Mouse (Mus musculus) heart, embryonic 13.5 days (tissue): ENCODE measurements around the gene Atraid. TPM values are rescaled to one million over a fixed set of nuclear protein-coding genes. Genes with fewer than 3 reads are reported as not detected.

Experiments used
- ATAC-seq: fragments of 200-750 bp; cut with Nextera tagmentation; 2 replicates; pipeline ENCODE4 v1.8.0; 2017; ENCODE audit warnings: moderate TSS enrichment; ENCODE audit not compliant: insufficient number of reproducible peaks, low FRiP score, low TSS enrichment; ENCODE audit errors: extremely low read depth
- H3K27ac ChIP-seq: fragments of 300-500 bp; sonication (generic); replicated peaks from 2 replicates; pipeline ENCODE4 v1.5.1; 2015; ENCODE audit warnings: moderate library complexity, mild to moderate bottlenecking, inconsistent platforms
- H3K27me3 ChIP-seq: fragments of 300-500 bp; sonication (generic); replicated peaks from 2 replicates; pipeline ENCODE4 v1.6.1; 2015; ENCODE audit warnings: mild to moderate bottlenecking, inconsistent platforms
- H3K36me3 ChIP-seq: fragments of 300-500 bp; sonication (generic); 2 replicates; pipeline ENCODE4 v1.6.1; 2015; ENCODE audit warnings: mild to moderate bottlenecking, inconsistent platforms
- H3K4me1 ChIP-seq: fragments of 300-500 bp; sonication (generic); 2 replicates; pipeline ENCODE4 v1.6.1; 2015; ENCODE audit warnings: inconsistent platforms
- H3K4me2 ChIP-seq: fragments of 300-500 bp; sonication (generic); 2 replicates; pipeline ENCODE4 v1.6.1; 2015; ENCODE audit warnings: inconsistent platforms, mild to moderate bottlenecking, moderate library complexity
- H3K4me3 ChIP-seq: fragments of 300-500 bp; sonication (generic); 2 replicates; pipeline ENCODE4 v1.5.1; 2015; ENCODE audit warnings: moderate library complexity, mild to moderate bottlenecking, inconsistent platforms
- H3K9ac ChIP-seq: fragments of 300-500 bp; sonication (generic); 2 replicates; pipeline ENCODE4 v1.6.1; 2015; ENCODE audit warnings: inconsistent platforms, mild to moderate bottlenecking, moderate library complexity
- H3K9me3 ChIP-seq: fragments of 300-500 bp; sonication (generic); 2 replicates; pipeline ENCODE4 v1.6.1; 2016; ENCODE audit warnings: inconsistent platforms
- WGBS: fragments of 180-500 bp; shearing (Covaris S2); methylation state at CpG from one replicate; pipeline ENCODE4 v1.1.7; 2015; ENCODE audit warnings: mixed read lengths; 5-methylcytosine and 5-hydroxymethylcytosine counted together
- polyA plus RNA-seq: library from polyadenylated mRNA; unstranded; fragments of >200 nt; fragmentation: Nextera tagmentation; extraction: Ambion mirVana; gene quantifications from 2 replicates; pipeline ENCODE4 v1.2.1, GENCODE M21; 2015

Gene Atraid
- polyA plus RNA-seq, 1 experiment from 2014 or later: 119 TPM

GRCm38 (mm10) chr5:31054261-31055215 lies 6.4 kb downstream of the Atraid start, which contains the start of gene Cad:
Cad (plus strand) TSS chr5:31054780.
- Histone ChIP-seq H3K9ac (peak within 1 kb of the TSS; percentile 91), H3K27me3 (no peaks in the 10 kb centered on the region), H3K36me3 (peaks cover 47% of the 10 kb centered on the region), H3K4me1 (peaks cover 21% of the 10 kb centered on the region), H3K4me2 (peak within 1 kb of the TSS; percentile 94), H3K27ac (peak within 1 kb of the TSS; percentile 76), H3K4me3 (peak within 1 kb of the TSS; percentile 67), H3K9me3 (no peaks in the 10 kb centered on the region)
- peak; percentile 93 for ATAC-seq
- WGBS: under 1% methylated on average over 64 of the region's 64 CpGs

- Histone ChIP-seq H3K4me1 (peaks cover 16% of the 10 kb centered on the region), H3K9ac (peak overlapping the region; percentile 91)
- ATAC-seq: no peak
These were observed 7.4 kb downstream of the Atraid start for GRCm38 (mm10) chr5:31055216-31056140.

GRCm38 (mm10) chr5:31069810-31070209 lies 21.7 kb downstream of the Atraid start:
- H3K4me3 ChIP-seq: no peak overlapping the region
- 86% methylated on average over 3 of the region's 3 CpGs for WGBS
- H3K27ac ChIP-seq: no peak overlapping the region
- peaks cover 98% of the 10 kb centered on the region for H3K36me3 ChIP-seq
- no peak overlapping the region for H3K4me2 ChIP-seq
- no peak overlapping the region for H3K9ac ChIP-seq
- H3K4me1 ChIP-seq: no peaks in the 10 kb centered on the region
- H3K27me3 ChIP-seq: no peaks in the 10 kb centered on the region
- H3K9me3 ChIP-seq: no peaks in the 10 kb centered on the region
- no peak for ATAC-seq

More at GRCm38 (mm10) chr5:31055216-31056140, 7.4 kb downstream of the Atraid start:
- peak overlapping the region; percentile 67 for H3K4me3 ChIP-seq
- peaks cover 56% of the 10 kb centered on the region for H3K36me3 ChIP-seq
- WGBS: 26% methylated on average over 19 of the region's 19 CpGs
- peak overlapping the region; percentile 76 for H3K27ac ChIP-seq
- no peaks in the 10 kb centered on the region for H3K27me3 ChIP-seq
- no peaks in the 10 kb centered on the region for H3K9me3 ChIP-seq
- peak overlapping the region; percentile 94 for H3K4me2 ChIP-seq

GRCm38 (mm10) chr5:31071059-31071458 lies 22.9 kb downstream of the Atraid start:
- no peak overlapping the region for H3K27ac ChIP-seq
- peaks cover 100% of the 10 kb centered on the region for H3K36me3 ChIP-seq
- H3K4me2 ChIP-seq: no peak overlapping the region
- H3K9ac ChIP-seq: no peak overlapping the region
- H3K9me3 ChIP-seq: no peaks in the 10 kb centered on the region
- no peaks in the 10 kb centered on the region for H3K4me1 ChIP-seq
- ATAC-seq: no peak
- no peak overlapping the region for H3K4me3 ChIP-seq
- H3K27me3 ChIP-seq: no peaks in the 10 kb centered on the region
- 83% methylated on average over 2 of the region's 2 CpGs for WGBS

- no peak for ATAC-seq
- 89% methylated on average over 11 of the region's 11 CpGs for WGBS
These were observed 23.7 kb downstream of the Atraid start for GRCm38 (mm10) chr5:31071821-31072220.

GRCm38 (mm10) chr5:31073176-31073575 lies 25.1 kb downstream of the Atraid start:
- Histone ChIP-seq H3K4me1 (no peaks in the 10 kb centered on the region), H3K27me3 (no peaks in the 10 kb centered on the region), H3K9me3 (no peaks in the 10 kb centered on the region), H3K27ac (no peak overlapping the region), H3K36me3 (peaks cover 100% of the 10 kb centered on the region), H3K9ac (no peak overlapping the region), H3K4me3 (no peak overlapping the region), H3K4me2 (no peak overlapping the region)
- no peak for ATAC-seq
- 87% methylated on average over 12 of the region's 12 CpGs for WGBS

More at GRCm38 (mm10) chr5:31071821-31072220, 23.7 kb downstream of the Atraid start:
- no peaks in the 10 kb centered on the region for H3K4me1 ChIP-seq
- no peak overlapping the region for H3K27ac ChIP-seq
- no peaks in the 10 kb centered on the region for H3K9me3 ChIP-seq
- H3K36me3 ChIP-seq: peaks cover 100% of the 10 kb centered on the region
- H3K4me2 ChIP-seq: no peak overlapping the region
- no peak overlapping the region for H3K9ac ChIP-seq
- H3K27me3 ChIP-seq: no peaks in the 10 kb centered on the region
- H3K4me3 ChIP-seq: no peak overlapping the region

- H3K9me3 ChIP-seq: no peaks in the 10 kb centered on the region
- no peak overlapping the region for H3K9ac ChIP-seq
- no peaks in the 10 kb centered on the region for H3K27me3 ChIP-seq
- H3K27ac ChIP-seq: no peak overlapping the region
- no peak overlapping the region for H3K4me2 ChIP-seq
- peaks cover 79% of the 10 kb centered on the region for H3K36me3 ChIP-seq
- no peak for ATAC-seq
- H3K4me1 ChIP-seq: peaks cover 6% of the 10 kb centered on the region; the same call in 1 of the 2 replicates
- WGBS: 72% methylated on average over 13 of the region's 13 CpGs
- no peak overlapping the region for H3K4me3 ChIP-seq
These were observed 28.2 kb downstream of the Atraid start for GRCm38 (mm10) chr5:31076346-31076745.

GRCm38 (mm10) chr5:31080059-31080794 lies 32.1 kb downstream of the Atraid start:
- Histone ChIP-seq H3K27me3 (no peaks in the 10 kb centered on the region), H3K4me1 (peaks cover 34% of the 10 kb centered on the region), H3K9me3 (no peaks in the 10 kb centered on the region), H3K4me2 (no peak overlapping the region), H3K27ac (peak overlapping the region; percentile 37; the same call in 1 of the 2 replicates), H3K9ac (no peak overlapping the region), H3K36me3 (peaks cover 40% of the 10 kb centered on the region), H3K4me3 (no peak overlapping the region)
- no peak for ATAC-seq
- 67% methylated on average over 13 of the region's 13 CpGs for WGBS

GRCm38 (mm10) chr5:31080795-31081164 lies 32.7 kb downstream of the Atraid start:
- 56% methylated on average over 3 of the region's 3 CpGs for WGBS
- no peak overlapping the region for H3K4me3 ChIP-seq
- H3K36me3 ChIP-seq: peaks cover 35% of the 10 kb centered on the region
- H3K4me1 ChIP-seq: peaks cover 34% of the 10 kb centered on the region
- no peak overlapping the region for H3K9ac ChIP-seq
- H3K9me3 ChIP-seq: no peaks in the 10 kb centered on the region
- H3K27ac ChIP-seq: no peak overlapping the region
- no peak for ATAC-seq
- no peak overlapping the region for H3K4me2 ChIP-seq
- peaks cover 3% of the 10 kb centered on the region; the same call in 1 of the 2 replicates for H3K27me3 ChIP-seq

GRCm38 (mm10) chr5:31081386-31081785 lies 33.3 kb downstream of the Atraid start:
- Histone ChIP-seq H3K9me3 (no peaks in the 10 kb centered on the region), H3K9ac (no peak overlapping the region), H3K4me3 (no peak overlapping the region), H3K4me1 (peaks cover 34% of the 10 kb centered on the region), H3K36me3 (peaks cover 29% of the 10 kb centered on the region), H3K4me2 (no peak overlapping the region), H3K27me3 (peaks cover 7% of the 10 kb centered on the region; the same call in 1 of the 2 replicates), H3K27ac (no peak overlapping the region)
- 79% methylated on average over 3 of the region's 3 CpGs for WGBS
- ATAC-seq: no peak
